Mouse (Mus musculus): ENCODE data around the gene Zfp235. TPM values are rescaled to one million over a fixed set of nuclear protein-coding genes. Genes with fewer than 3 reads are reported as not detected.

The Zfp235 gene
- total RNA-seq (2021): 1 to 10 TPM; 5.1 to 7.5 TPM
- long read RNA-seq, experiment 1, transcript Zfp235-201 (4 exons, 3,373 nt): major isoform, 6 of 7 reads
- long read RNA-seq, experiment 1, partial matches to known transcripts: 0 of 7 reads
- long read RNA-seq, experiment 1, other reads (novel, unspliced or antisense): 0 of 7 reads
- long read RNA-seq, experiment 2, transcript Zfp235-201 (4 exons, 3,373 nt): major isoform, 5 of 5 reads
- long read RNA-seq, experiment 2, partial matches to known transcripts: 0 of 5 reads
- long read RNA-seq, experiment 2, other reads (novel, unspliced or antisense): 0 of 5 reads

DNA sequence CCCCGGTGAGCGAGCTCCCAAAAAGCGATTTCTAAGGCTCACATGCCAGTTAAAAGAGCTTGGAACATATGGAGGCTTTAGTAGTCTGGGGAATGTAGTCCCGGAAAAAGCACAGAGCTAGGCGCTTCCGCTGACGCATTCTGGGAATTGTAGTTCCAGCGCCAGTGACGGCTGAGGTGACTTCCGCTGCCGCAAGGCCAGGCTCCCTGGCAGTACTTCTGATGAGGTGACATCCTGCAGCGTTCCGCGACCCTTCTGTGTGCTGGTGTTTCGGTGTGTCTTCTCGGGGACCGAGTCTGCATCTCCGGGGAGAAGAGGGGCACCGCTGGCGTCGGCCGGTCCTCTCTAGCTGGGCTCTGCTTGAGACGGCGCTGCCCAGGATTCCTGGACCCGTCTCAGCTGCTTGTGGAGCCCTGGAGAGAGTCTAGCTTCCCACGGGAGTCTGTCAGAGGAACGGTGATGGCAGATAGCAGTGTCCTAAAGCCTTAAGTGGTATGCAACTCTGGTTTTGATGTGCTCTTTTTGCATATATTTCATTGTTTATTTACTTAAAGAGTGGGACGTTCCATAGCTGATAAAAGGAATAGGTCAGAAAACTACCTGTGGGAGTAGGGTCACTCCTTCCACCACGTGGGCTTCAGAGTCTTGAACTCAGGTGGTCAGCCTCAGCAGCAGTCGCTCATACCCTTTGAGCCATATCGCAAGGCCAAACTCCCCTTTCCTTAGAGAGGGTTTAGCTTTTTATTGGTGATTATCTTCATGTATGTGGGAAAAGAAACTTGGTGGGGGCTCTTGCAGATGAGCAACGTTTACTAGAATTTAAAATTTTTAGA, at the start of gene Zfp235:
TSS of gene Zfp235 (plus strand) at position 174 of the 833 bp plus-strand sequence.
- peak; percentile 74 for DNase-seq

DNA sequence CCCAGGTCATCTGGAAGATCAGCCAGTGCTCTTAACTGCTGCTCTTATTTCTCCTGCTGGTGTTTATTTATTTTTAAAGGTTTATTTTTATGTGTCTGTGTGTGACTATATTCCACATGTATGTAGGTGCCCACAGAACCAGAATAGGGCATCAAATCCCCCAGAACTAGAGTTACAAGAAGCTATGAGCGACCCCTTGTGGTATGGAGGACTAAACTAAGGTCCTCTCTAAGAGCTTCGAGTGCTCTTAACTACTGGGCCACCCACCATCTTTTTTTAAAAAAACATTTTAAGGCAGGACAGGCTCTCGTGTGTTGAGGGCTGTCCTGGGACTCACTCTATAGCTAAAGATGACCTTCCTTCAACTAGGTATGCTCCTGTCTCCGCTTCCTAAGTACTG, 47.1 kb upstream of the Zfp235 start:
- no peak for DNase-seq

DNA sequence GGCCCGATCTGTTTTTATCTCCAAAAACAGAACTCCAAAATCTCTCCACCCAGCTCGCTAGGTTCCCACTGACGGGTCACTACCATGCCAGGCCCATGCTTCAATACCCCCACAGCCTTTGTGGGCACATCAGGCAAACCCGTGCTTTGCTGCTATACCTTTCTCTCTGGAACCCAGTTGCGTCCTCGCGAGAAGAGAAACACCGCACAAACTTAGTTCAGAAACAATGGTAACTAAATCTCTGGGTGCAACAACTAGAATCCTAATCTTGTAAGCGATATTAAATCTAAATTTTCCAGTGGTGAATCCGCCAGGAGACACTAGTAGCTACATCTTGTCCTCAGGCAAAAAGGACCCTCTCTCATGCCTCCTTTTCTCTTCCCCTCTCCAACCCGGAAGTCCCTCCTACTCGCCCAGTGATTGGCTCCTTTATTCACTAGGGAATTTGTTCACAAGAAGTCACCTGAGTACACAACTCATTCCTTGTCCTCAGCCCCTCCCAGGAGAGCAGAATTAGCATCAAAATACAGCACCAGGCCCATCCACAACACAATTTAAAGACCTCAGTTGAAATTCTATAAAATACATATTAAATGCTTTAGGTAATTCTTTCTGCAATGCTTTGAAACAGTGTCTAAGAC, 46.4 kb upstream of the Zfp235 start:
- DNase-seq: no peak

DNA sequence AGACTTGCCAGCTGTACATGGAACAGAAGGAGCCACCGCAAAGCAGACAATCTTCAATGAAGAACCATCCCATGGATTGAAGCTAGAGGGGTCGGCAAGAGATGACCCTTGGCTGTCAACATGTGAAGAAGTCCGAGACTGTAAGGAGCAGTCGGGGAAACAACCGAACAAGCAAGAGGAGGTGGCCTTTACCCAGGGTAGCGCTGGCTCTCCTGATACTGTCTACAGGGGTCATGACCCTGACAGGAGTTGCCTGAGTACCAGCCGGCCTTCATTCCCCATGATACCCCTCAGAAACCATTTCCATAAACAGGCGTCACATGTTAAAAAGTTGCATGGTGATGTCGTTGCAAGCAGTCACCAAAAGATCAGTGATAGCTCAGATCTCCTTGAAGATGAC, 29.6 kb upstream of the Zfp235 start:
- no peak for DNase-seq

DNA sequence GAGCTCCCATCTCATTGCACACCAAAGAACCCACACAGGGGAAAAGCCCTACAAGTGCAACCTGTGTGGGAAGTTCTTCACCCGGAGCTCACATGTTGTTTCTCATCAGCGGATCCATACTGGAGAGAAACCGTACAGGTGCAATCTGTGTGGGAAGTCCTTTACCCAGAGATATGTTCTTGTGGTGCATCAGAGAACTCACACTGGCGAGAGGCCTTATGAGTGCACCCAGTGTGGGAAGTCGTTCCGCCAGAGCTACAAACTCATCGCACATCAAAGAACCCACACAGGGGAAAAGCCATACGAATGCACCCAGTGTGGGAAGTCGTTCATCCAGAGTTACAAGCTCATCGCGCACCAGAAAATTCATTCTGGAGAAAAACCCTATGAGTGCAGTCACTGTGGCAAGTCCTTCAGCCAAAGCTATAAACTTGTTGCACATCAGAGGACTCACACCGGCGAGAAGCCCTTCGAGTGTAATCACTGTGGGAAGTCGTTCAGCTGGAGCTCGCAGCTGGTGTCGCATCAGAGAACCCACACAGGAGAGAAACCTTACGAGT, 28.7 kb upstream of the Zfp235 start:
- DNase-seq: no peak

DNA sequence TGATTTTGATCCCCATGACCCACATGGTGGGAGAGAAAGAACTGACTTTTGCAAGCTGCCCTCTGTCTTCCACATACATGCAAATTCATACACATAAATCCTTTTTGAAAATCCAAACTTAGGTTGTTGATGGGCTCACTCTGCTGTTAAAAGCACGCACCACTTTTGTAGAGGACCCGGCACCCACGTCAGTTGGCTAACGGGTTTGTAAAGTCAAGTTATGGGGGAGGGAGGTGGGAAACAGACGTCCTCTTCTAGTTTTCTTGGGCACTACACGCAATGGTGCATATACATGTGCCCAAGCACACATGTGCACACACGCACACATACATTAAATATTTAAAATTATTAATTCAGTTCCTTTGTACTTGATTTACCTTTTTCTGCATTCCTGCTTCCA, 23.1 kb upstream of the Zfp235 start:
- DNase-seq: no peak

DNA sequence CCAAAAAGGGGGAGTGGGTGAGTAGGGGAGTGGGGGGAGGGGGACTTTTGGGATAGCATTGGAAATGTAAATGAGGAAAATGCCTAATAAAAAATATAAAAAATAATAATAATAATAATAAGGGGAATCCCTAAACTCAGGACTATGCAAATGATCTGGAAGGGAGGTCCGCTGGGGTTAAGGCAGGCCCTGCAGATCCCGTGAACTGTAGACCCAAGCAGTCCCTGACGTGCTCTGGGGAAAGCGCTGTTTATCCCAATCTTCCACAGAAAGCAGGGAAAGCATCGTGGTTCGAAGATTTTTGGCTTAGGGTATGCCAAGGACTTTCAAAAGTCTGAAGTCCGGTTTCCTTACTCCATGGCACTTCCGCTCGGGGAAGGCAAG, 22.2 kb upstream of the Zfp235 start:
- DNase-seq: no peak

DNA sequence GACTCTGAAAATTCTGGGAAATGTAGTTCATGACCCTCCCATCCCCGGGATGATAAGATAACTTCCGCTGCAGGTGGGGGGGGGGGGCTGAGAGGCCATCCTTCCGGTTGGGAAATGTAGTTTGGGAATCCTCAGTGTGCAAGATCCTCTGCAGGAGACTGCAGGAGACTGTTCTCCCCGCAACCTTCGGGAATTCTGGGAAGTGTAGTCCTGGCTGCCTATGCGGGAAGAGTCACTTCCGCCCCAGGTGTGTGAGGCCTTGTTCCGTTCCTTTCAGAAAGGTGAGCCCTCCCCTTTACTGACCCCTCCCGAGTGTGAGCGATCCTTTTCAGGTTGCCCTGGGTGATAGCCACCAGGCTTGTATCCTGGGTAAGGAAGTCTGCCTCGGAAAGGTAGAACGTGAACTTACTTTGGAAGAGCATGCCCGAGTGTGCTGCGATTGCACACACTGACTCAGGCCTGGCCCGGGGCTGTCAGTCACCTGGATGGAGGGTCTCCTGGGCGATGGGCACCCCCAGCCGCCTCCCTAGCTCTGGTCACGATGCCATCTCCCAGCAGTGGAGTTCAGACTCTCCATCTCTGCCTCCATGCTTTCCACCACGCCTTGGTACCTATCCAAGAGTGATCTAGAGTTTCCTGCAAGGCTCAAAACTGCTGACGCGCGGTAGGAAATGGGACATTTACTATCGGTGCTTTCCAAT, 21.7 kb upstream of the Zfp235 start, which contains the start of gene Zfp112:
TSS of gene Zfp112 (plus strand) at position 159 of the 701 bp plus-strand sequence.
- peak; percentile 59 for DNase-seq

DNA sequence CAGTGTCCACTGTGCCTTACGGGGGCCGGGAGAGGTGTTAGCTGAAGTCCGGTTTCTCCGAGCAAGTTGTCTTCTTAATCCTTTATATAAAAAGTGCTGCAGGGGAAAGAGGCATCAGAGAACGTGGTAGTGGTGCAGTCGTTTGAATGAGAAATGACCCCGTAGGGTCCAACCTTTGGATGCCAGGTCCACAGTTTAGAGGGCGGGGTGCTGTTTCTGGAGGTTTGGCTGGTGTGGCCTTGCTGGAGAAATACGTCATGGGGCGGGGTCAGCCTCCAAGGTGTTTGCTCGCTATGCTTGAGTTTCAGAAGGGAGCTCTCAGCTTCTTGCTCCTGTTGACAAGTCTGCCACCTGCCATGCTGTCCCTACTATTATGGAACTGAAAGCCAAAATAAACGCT, 21.0 kb upstream of the Zfp235 start:
- peak; percentile 28 for DNase-seq

DNA sequence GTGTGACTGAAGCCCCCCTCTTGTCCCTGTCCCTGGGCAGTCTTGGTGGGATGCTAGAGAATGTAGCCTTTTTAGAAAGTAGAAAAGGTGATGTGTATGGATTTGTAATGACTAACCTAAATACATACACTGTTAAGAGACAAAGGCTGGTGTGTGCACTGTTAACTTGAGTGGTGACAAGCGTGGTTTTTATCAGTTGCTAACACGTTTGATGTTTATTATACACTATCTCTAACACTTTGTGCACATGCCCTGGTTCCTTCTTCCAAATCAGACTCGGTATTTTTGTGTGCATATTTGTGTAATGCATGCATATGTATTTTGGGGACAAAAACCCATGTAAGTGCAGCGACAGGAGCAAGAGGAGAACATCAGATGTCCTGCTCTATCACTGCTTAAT, 17.3 kb upstream of the Zfp235 start:
- no peak for DNase-seq

DNA sequence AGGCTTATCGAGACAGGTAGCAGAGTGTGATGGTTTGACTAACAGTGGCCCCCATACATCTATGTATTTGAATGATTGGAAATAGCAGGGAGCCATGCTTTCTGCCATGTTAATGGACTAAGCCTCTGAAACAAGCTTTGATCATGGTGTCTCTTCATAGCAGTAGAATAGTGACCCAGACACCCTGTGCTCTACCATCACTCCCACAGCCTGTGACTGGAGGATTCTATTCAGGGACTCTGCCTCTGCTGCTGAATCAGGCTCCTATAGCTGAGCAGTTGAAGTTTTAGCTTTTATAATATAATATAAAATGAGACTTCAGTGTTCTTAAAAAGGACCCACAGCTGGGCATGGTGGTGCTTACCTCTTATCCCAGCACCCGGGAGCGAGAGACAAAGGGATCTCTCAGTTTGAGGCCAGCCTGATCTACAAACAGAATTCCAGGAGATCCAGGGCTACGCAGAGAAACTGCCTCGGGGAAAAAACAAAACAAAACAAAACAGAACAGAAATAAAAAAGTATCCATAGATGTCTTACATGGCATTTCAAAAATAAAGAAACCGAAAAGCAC, 459 bp upstream of the Zfp235 start:
- DNase-seq: no peak

DNA sequence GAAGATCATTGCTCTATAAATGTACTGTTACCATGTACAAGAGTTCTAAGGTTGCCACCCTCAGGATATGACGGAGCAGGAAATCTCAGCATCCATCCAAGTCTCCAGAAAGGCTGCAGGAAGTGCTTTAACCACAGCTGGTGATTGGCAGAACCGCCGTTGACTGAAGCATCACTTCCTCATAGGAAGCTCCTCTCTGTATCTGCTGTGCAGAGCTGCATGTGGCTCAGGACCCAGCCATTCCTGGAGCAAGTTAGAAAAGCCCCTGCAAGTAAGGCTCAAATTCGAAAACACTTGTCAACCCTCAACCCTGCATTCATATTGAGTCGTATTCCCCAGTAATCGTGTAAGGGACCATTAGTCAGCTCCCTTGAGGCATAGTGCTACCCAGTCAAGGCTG, 8.6 kb downstream of the Zfp235 start:
- no peak for DNase-seq

DNA sequence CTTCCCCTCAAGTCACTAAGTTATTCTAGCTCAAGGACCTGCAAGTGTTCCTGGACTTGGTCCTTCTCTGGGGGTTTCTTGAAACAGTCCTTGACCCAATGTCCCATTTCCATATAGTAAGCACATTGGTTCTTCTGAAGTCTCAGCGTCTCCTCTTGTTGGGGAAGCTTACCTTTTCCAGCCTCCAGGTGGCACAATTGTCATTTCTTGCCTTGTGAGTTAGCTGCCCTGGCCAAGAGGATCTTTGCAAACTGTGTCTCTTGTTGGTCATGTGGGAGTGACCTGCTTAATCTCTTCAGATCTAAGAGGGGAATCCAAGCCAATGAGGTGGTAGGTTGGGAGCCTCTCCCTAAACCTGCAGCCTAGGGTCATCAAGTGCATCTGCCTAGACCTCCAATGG, 19.3 kb downstream of the Zfp235 start:
- no peak for DNase-seq

DNA sequence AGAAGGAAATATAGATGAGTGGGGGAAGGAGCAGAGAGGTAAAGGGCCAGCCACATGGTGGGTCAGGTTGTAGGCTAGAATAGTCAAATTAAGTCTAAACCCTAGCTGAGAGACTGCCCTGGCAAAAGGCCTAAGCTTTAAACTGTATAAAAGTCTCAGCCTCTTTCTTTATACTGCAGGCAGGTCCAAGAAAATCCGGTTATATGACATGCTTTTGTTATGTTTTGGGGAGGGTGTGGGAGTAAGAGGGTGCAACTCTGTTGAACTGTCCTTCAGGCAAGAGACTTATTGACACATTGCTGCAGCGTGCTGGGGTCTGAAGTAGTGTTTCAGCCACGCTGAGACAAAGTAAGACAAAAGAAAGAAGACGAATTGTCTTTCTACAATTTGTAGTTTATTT, 38.2 kb downstream of the Zfp235 start:
- DNase-seq: no peak

DNA sequence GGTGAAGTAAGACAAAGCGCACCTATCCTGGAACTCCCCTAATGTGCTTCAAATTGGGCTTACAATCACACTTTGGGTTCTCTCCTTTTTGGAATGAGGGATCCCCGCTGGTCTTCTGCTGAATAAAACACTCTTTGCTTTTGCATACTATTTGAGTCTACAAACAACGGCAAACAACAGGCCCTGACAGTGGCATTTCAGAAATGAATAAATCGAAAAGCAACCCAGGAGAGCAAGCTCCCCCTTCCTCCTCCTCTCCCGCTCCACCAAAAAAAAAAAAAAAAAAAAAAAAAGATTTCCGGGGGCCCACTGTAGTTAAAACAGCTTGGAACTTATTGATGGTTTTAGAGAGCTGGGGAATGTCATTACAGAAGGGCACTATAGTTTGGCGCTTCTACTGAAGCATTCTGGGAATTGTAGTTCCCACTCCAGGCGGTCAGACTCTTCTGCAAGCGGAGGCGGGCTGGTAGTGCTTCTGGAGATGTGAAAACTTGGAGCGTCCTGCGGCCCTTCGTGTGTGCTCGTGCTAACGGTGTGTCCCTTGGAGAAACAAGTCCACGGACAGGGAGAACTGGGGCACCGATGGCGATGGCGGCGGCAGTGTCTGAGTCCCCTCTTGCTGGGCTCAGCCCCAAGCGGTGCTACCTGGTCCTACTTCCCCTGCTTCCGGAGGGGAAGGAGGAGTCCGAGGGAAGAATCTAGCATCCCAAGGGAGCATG, 40.8 kb downstream of the Zfp235 start, which contains the start of gene Zfp114:
TSS of gene Zfp114 (plus strand) at position 443 of the 719 bp plus-strand sequence.
- DNase-seq: peak; percentile 52

DNA sequence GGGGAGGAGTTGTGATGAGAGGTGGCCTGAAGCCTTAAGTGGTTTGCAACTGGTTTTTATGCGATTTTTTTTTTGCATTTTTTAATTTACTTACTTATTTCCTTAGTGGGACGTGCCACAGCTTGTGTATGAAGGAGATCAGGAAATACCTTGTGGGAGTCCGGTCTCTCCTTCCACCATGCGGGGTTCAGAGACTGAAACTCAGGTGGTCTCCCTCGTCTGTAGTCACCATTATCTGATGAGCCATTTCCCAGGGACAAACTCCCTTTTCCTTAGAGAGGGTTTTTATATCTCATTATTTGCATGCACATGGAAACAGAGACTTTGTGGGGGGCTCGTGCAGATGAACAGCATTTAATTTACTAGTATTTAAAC, 41.4 kb downstream of the Zfp235 start:
- no peak for DNase-seq

DNA sequence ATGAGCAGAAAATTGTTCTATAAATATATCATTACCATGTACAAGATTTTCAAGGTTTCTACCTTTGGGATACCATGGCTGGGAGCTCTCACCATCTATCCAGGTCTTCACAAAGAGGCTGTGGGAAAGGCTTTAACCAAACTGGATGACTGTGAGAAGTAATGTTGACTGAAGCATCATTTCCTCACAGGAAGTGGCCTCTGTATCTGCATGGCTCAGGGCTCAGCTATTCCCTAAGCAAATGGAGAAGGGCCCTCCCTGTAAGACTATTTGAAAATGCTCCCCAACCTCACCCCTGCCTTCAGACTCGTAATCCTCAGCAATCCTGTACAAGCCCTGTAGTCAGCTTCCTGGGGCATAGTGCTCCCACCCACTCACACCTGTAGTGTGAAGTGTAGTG, 53.6 kb downstream of the Zfp235 start:
- DNase-seq: no peak

DNA sequence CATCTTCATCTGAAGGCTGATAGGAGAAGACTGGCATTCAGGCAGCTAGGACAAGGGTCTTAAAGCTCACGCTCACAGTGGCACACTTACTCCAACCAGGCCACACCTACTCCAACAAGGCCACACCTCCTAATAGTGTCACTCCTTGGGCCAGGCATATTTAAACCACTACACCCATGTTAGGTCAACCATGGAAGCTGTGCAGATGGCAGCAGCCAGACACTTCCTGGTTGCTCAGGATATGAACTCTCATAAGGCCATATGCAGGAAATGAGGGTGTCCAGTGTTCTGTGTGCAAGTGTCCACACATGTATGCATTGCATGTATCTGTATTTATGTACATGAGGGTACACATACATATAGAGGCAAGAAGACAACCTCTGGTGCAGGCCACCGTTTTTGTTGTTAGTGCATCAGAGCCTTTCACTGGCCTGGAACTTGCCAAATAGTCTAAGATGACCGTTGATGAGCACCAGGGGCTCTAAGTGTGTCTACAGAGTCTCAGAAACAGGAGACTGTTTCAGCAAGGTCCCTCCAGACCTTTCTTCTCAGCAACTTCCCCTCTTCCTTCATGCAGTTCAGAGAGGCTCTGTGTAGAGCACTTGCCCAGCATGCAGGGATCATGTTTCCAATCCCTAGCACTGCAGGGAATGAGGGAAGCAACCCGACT, 55.1 kb downstream of the Zfp235 start:
- no peak for DNase-seq

DNA sequence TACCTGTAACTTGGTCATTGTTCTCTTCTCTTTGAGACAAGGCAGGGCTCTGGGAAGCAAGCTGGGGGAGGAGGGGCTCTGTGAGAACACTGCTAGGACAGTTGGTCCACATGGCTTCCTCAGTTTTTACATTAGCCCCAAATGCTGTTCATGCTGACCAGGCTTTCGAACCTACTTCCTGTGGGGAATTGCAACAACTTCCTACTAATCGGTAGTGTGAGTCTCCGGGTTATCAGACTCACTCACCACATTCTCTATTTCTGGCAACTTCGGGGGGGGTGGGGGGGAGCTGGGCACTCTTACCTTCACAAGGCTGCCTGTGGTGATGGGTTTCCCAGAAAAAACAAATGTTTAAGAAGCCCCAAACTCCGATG, 55.6 kb downstream of the Zfp235 start:
- DNase-seq: no peak

DNA sequence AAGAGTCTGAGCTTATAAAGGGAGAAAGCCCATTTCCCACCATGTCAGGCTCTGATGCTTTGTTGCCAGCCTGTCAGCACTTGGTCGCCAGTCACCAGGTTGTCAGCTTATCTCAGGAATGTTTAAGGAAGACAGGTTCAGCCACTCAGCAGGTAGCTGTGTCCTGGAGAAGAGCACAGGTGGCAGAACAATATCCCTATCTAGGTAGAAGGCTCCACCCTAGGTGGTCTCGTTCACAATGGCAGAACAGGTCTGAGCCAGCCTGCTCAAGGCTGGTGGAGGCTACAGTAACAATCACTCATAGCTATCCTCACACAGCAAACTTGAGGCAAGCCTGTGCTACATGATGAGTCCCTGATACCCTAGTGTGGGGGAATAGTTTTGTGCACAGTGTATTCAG, 57.4 kb downstream of the Zfp235 start:
- DNase-seq: no peak

All from gastrocnemius, postnatal 10 days (tissue).